ENCODE assay signal across 21 mouse cellular contexts in genomic region chr15:61309452-61310165, GRCm38 (mm10).
DNase-seq lines count a peak whose midpoint lies in the region; ATAC-seq and TF ChIP-seq lines count a peak whose summit lies in the region.
"Had no signal": no experiment of that assay in that cellular context is flagged by ENCODE, and none has a peak within 500 bp of the region (broad histone marks: within the 10 kb centered on the region; RNA-seq: fewer than 3 reads in every experiment).

No protein-coding gene starts in this region.

- 81% methylated on average over 6 of the region's 6 CpGs for WGBS in liver, adult 2 months
- WGBS in liver, embryonic 12.5 days (ENCODE audit: insufficient replicate concordance), result 65% methylated on average over 6 of the region's 6 CpGs
- WGBS in intestine, embryonic 16.5 days, result 74% methylated on average over 6 of the region's 6 CpGs

- no peaks in the 10 kb centered on the region for H3K9me3 ChIP-seq in liver, embryonic 12.5 days (replicated peaks)
- H3K9me3 ChIP-seq in intestine, embryonic 16.5 days (ENCODE audit: control insufficient read depth, low read length), result no peaks in the 10 kb centered on the region
- H3K9me3 ChIP-seq: embryonic facial prominence, embryonic 12.5 days; heart, embryonic 10.5 days; limb, embryonic 10.5 days; midbrain, embryonic 10.5 days had no signal

- no peaks in the 10 kb centered on the region for H3K36me3 ChIP-seq in liver, adult 2 months (ENCODE audit: control insufficient read depth, insufficient read depth, low read length)
- H3K36me3 ChIP-seq in liver, embryonic 12.5 days, result no peaks in the 10 kb centered on the region
- no peaks in the 10 kb centered on the region for H3K36me3 ChIP-seq in intestine, embryonic 16.5 days (ENCODE audit: control insufficient read depth, insufficient read depth, low read length)
- H3K36me3 ChIP-seq: embryonic facial prominence, embryonic 12.5 days; heart, embryonic 10.5 days; limb, embryonic 10.5 days; midbrain, embryonic 10.5 days had no signal

- H3K4me2 ChIP-seq in liver, embryonic 12.5 days, result no peak overlapping the region
- no peak overlapping the region for H3K4me2 ChIP-seq in intestine, embryonic 16.5 days (ENCODE audit: low read depth, low read length)
- H3K4me2 ChIP-seq: embryonic facial prominence, embryonic 12.5 days had no signal

- peak; percentile 18 for DNase-seq in liver, adult 2 months (ENCODE audit: extremely low read depth, low read depth, low spot score)
- peak; percentile 47 for DNase-seq in adrenal gland, postnatal 10 days
- peak; percentile 51 for DNase-seq in fat pad, adult 2 months (ENCODE audit: extremely low read depth, low read depth, low spot score)
- no peak for DNase-seq in left cerebral cortex, postnatal 4 days
- DNase-seq in ovary, postnatal 36 days (ENCODE audit: low spot score), result no peak
- DNase-seq: cerebellum, adult 18-20 months; cerebellum, postnatal 14 days; liver; liver, postnatal 0 days; right cerebral cortex, postnatal 14 days had no signal

- intact Hi-C loops in left cerebral cortex, postnatal 4 days (cut with DNase I), result no loop called here

- no peak for ATAC-seq in liver, embryonic 12.5 days
- ATAC-seq in intestine, embryonic 16.5 days, result no peak
- ATAC-seq: forebrain, embryonic 14.5 days; hindbrain, postnatal 0 days; liver, postnatal 0 days; midbrain, embryonic 16.5 days had no signal

- TF ChIP-seq CTCF in liver, adult 2 months (IDR thresholded peaks at IDR 0.05; ENCODE audit: low read depth, low read length), result no peak

- H3K27me3 ChIP-seq in liver, adult 2 months (ENCODE audit: control insufficient read depth, insufficient read depth, low read length), result no peaks in the 10 kb centered on the region
- no peaks in the 10 kb centered on the region for H3K27me3 ChIP-seq in liver, embryonic 12.5 days (replicated peaks)
- H3K27me3 ChIP-seq in intestine, embryonic 16.5 days (replicated peaks; ENCODE audit: control insufficient read depth, insufficient read depth, low read length), result no peaks in the 10 kb centered on the region
- H3K27me3 ChIP-seq: embryonic facial prominence, embryonic 12.5 days had no signal

- no peak overlapping the region for H3K27ac ChIP-seq in liver, adult 2 months (replicated peaks; ENCODE audit: insufficient read depth, low read depth, low read length)
- no peak overlapping the region for H3K27ac ChIP-seq in liver, embryonic 12.5 days
- H3K27ac ChIP-seq in intestine, embryonic 16.5 days (ENCODE audit: low read length), result no peak overlapping the region
- H3K27ac ChIP-seq: embryonic facial prominence, embryonic 12.5 days; gastrocnemius, adult 2 months; heart, embryonic 10.5 days; hindbrain, postnatal 0 days; limb, embryonic 10.5 days; midbrain, embryonic 10.5 days had no signal

- peaks cover 2% of the 10 kb centered on the region for H3K4me1 ChIP-seq in liver, adult 2 months (ENCODE audit: control insufficient read depth, insufficient read depth, low read length)
- no peaks in the 10 kb centered on the region for H3K4me1 ChIP-seq in liver, embryonic 12.5 days
- no peaks in the 10 kb centered on the region for H3K4me1 ChIP-seq in intestine, embryonic 16.5 days (ENCODE audit: control insufficient read depth, insufficient read depth, low read length)
- H3K4me1 ChIP-seq: embryonic facial prominence, embryonic 12.5 days; heart, embryonic 10.5 days; limb, embryonic 10.5 days; midbrain, embryonic 10.5 days had no signal

- H3K4me3 ChIP-seq in liver, adult 2 months (ENCODE audit: insufficient read depth, low read depth, low read length), result no peak overlapping the region
- no peak overlapping the region for H3K4me3 ChIP-seq in liver, embryonic 12.5 days
- H3K4me3 ChIP-seq in intestine, embryonic 16.5 days (ENCODE audit: low read length), result no peak overlapping the region
- H3K4me3 ChIP-seq: embryonic facial prominence, embryonic 12.5 days; erythroblast, embryonic 14.5 days; gastrocnemius, adult 2 months; heart, embryonic 10.5 days; limb, embryonic 10.5 days; midbrain, embryonic 10.5 days had no signal

- no peak overlapping the region for H3K9ac ChIP-seq in liver, adult 2 months (ENCODE audit: low read depth, low read length)
- no peak overlapping the region for H3K9ac ChIP-seq in liver, embryonic 12.5 days
- H3K9ac ChIP-seq in intestine, embryonic 16.5 days (ENCODE audit: low read depth, low read length), result no peak overlapping the region
- H3K9ac ChIP-seq: embryonic facial prominence, embryonic 12.5 days; liver, postnatal 0 days had no signal

- TF ChIP-seq POLR2A in liver, adult 2 months (IDR thresholded peaks at IDR 0.05; ENCODE audit: extremely low read depth, insufficient read depth, low read length), result no peak

- H3K79me2 ChIP-seq in liver, adult 2 months (ENCODE audit: control insufficient read depth, insufficient read depth, low read length), result no peaks in the 10 kb centered on the region

Comparison
In these comparisons a context has a peak if more than half of its experiments do, and no peak if none do; other contexts are left out.
1. DNase-seq: peak in liver, adult 2 months (single experiment), adrenal gland, postnatal 10 days (single experiment) and fat pad, adult 2 months (single experiment); none in left cerebral cortex, postnatal 4 days (single experiment) and ovary, postnatal 36 days (single experiment).